In genomic region chr10:128502341-128502740, GRCm38 (mm10) we compare ENCODE assay signal across 10 mouse cellular contexts. TPM values are rescaled to one million over a fixed set of nuclear protein-coding genes. Genes with fewer than 3 reads are reported as not detected.
DNase-seq lines count a peak whose midpoint lies in the region; ATAC-seq and TF ChIP-seq lines count a peak whose summit lies in the region.
"Had no signal": no experiment of that assay in that cellular context is flagged by ENCODE, and none has a peak within 500 bp of the region (broad histone marks: within the 10 kb centered on the region; RNA-seq: fewer than 3 reads in every experiment).

No protein-coding gene starts in this region.

- no peak for DNase-seq in intestine, embryonic 14.5 days (ENCODE audit: low spot score)
- DNase-seq in NIH3T3 (ENCODE audit: low read depth) = peak; percentile 76
- peak; percentile 48 for DNase-seq in adrenal gland, postnatal 25 days
- no peak for DNase-seq in liver, postnatal 0 days
- no peak for DNase-seq in retina, embryonic 14.5 days (ENCODE audit: low spot score)
- DNase-seq in left cerebral cortex, adult 8-10 months (ENCODE audit: low spot score in 2 of 2) = no peak
- DNase-seq: lung, postnatal 4 days had no signal

- ATAC-seq in intestine, embryonic 14.5 days (replicated peaks; ENCODE audit: low FRiP score, low TSS enrichment, low read depth) = no peak
- ATAC-seq in intestine, embryonic 16.5 days = no peak
- ATAC-seq in liver, postnatal 0 days = no peak

- H3K36me3 ChIP-seq in intestine, embryonic 14.5 days (ENCODE audit: control insufficient read depth, insufficient read depth, low read length) = no peaks in the 10 kb centered on the region
- no peaks in the 10 kb centered on the region for H3K36me3 ChIP-seq in intestine, embryonic 16.5 days (ENCODE audit: control insufficient read depth, insufficient read depth, low read length)
- H3K36me3 ChIP-seq in liver, postnatal 0 days (replicated peaks; ENCODE audit: insufficient read depth, low read length) = no peaks in the 10 kb centered on the region
- H3K36me3 ChIP-seq: limb, embryonic 12.5 days had no signal

- WGBS in intestine, embryonic 14.5 days = 59% methylated on average over 5 of the region's 5 CpGs
- 47% methylated on average over 5 of the region's 5 CpGs for WGBS in intestine, embryonic 16.5 days
- 59% methylated on average over 5 of the region's 5 CpGs for WGBS in liver, postnatal 0 days (ENCODE audit: insufficient replicate concordance)

- H3K4me1 ChIP-seq in intestine, embryonic 14.5 days (replicated peaks; ENCODE audit: control insufficient read depth, insufficient read depth, low read length) = peaks cover 11% of the 10 kb centered on the region
- H3K4me1 ChIP-seq in intestine, embryonic 16.5 days (ENCODE audit: control insufficient read depth, insufficient read depth, low read length) = peaks cover 21% of the 10 kb centered on the region; the same call in 1 of the 2 replicates
- H3K4me1 ChIP-seq in liver, postnatal 0 days (ENCODE audit: insufficient read depth) = peaks cover 37% of the 10 kb centered on the region

- no peak for TF ChIP-seq CTCF in liver, postnatal 0 days (IDR thresholded peaks at IDR 0.05; ENCODE audit: low read depth)

- H3K27me3 ChIP-seq in intestine, embryonic 14.5 days (replicated peaks; ENCODE audit: control insufficient read depth, insufficient read depth, low read length) = no peaks in the 10 kb centered on the region
- no peaks in the 10 kb centered on the region for H3K27me3 ChIP-seq in intestine, embryonic 16.5 days (replicated peaks; ENCODE audit: control insufficient read depth, insufficient read depth, low read length)
- no peaks in the 10 kb centered on the region for H3K27me3 ChIP-seq in liver, postnatal 0 days (ENCODE audit: insufficient read depth, low read length)
- H3K27me3 ChIP-seq: limb, embryonic 12.5 days had no signal

- no peak overlapping the region for H3K4me3 ChIP-seq in intestine, embryonic 14.5 days (ENCODE audit: low read depth, low read length)
- H3K4me3 ChIP-seq in intestine, embryonic 16.5 days (ENCODE audit: low read length) = no peak overlapping the region
- H3K4me3 ChIP-seq in liver, postnatal 0 days (ENCODE audit: low read depth, low read length) = no peak overlapping the region
- H3K4me3 ChIP-seq: erythroblast, embryonic 14.5 days; limb, embryonic 12.5 days had no signal

- H3K27ac ChIP-seq in intestine, embryonic 14.5 days (ENCODE audit: low read depth) = peak overlapping the region; percentile 27; the same call in 1 of the 2 replicates
- no peak overlapping the region for H3K27ac ChIP-seq in intestine, embryonic 16.5 days (ENCODE audit: low read length)
- H3K27ac ChIP-seq in liver, postnatal 0 days (ENCODE audit: low read depth) = peak overlapping the region; percentile 69

- no peak overlapping the region for H3K9ac ChIP-seq in intestine, embryonic 14.5 days (ENCODE audit: low read length)
- H3K9ac ChIP-seq in intestine, embryonic 16.5 days (ENCODE audit: low read depth, low read length) = no peak overlapping the region
- H3K9ac ChIP-seq in liver, postnatal 0 days (replicated peaks) = no peak overlapping the region
- H3K9ac ChIP-seq: limb, embryonic 12.5 days had no signal

- no peaks in the 10 kb centered on the region for H3K9me3 ChIP-seq in intestine, embryonic 14.5 days (ENCODE audit: control insufficient read depth, low read length)
- H3K9me3 ChIP-seq in intestine, embryonic 16.5 days (ENCODE audit: control insufficient read depth, low read length) = no peaks in the 10 kb centered on the region
- H3K9me3 ChIP-seq in liver, postnatal 0 days (ENCODE audit: low read length) = no peaks in the 10 kb centered on the region
- H3K9me3 ChIP-seq: limb, embryonic 12.5 days had no signal

- no peak overlapping the region for H3K4me2 ChIP-seq in intestine, embryonic 14.5 days (ENCODE audit: low read length)
- H3K4me2 ChIP-seq in intestine, embryonic 16.5 days (ENCODE audit: low read depth, low read length) = no peak overlapping the region
- H3K4me2 ChIP-seq in liver, postnatal 0 days (ENCODE audit: low read depth, low read length) = no peak overlapping the region
- H3K4me2 ChIP-seq: limb, embryonic 12.5 days had no signal

- TF ChIP-seq EP300 in liver, postnatal 0 days (IDR thresholded peaks at IDR 0.05; ENCODE audit: low read depth) = no peak

RNA-seq across cellular contexts. Expression of gene Myl6b, which starts 3.9 kb away (rescaled TPM):
- 3.1 TPM in 2 replicates for polyA plus RNA-seq in intestine, embryonic 14.5 days (2014; fragmentation: Nextera tagmentation; extraction: Ambion mirVana)
- 2.8 TPM in 2 replicates for polyA plus RNA-seq in intestine, embryonic 16.5 days (2015; fragmentation: Nextera tagmentation; extraction: Ambion mirVana)
- total RNA-seq in adrenal gland, postnatal 25 days (2021) = 5.0 and 6.9 TPM in 2 replicates
- 1.5 and 1.7 TPM in 2 replicates for polyA plus RNA-seq in liver, postnatal 0 days (2015; fragmentation: Nextera tagmentation; extraction: Ambion mirVana)
- 10 to 100 TPM; 29.9 to 33.3 (median 32.4) TPM for total RNA-seq in left cerebral cortex, adult 8-10 months (2022)

RNA-seq across cellular contexts. Expression of gene Myl6, which starts 8.4 kb away (rescaled TPM):
- polyA plus RNA-seq in intestine, embryonic 14.5 days (2014; fragmentation: Nextera tagmentation; extraction: Ambion mirVana) = 1,777 and 1,828 TPM in 2 replicates
- 1,841 and 1,876 TPM in 2 replicates for polyA plus RNA-seq in intestine, embryonic 16.5 days (2015; fragmentation: Nextera tagmentation; extraction: Ambion mirVana)
- 791 and 820 TPM in 2 replicates for total RNA-seq in adrenal gland, postnatal 25 days (2021)
- 437 and 442 TPM in 2 replicates for polyA plus RNA-seq in liver, postnatal 0 days (2015; fragmentation: Nextera tagmentation; extraction: Ambion mirVana)
- total RNA-seq in left cerebral cortex, adult 8-10 months (2022) = 100 to 1,000 TPM; 555 to 620 (median 586) TPM

RNA-seq across cellular contexts. Expression of gene Esyt1, which starts 23.3 kb away (rescaled TPM):
- polyA plus RNA-seq in intestine, embryonic 14.5 days (2014; fragmentation: Nextera tagmentation; extraction: Ambion mirVana) = 27.3 and 28.0 TPM in 2 replicates
- 24.4 and 25.7 TPM in 2 replicates for polyA plus RNA-seq in intestine, embryonic 16.5 days (2015; fragmentation: Nextera tagmentation; extraction: Ambion mirVana)
- 18.1 and 22.9 TPM in 2 replicates for total RNA-seq in adrenal gland, postnatal 25 days (2021)
- polyA plus RNA-seq in liver, postnatal 0 days (2015; fragmentation: Nextera tagmentation; extraction: Ambion mirVana) = 6.6 and 7.6 TPM in 2 replicates
- 10 to 100 TPM; 11.9 to 13.7 (median 12.8) TPM for total RNA-seq in left cerebral cortex, adult 8-10 months (2022)

RNA-seq across cellular contexts. Expression of gene Smarcc2, which starts 43.3 kb away (rescaled TPM):
- polyA plus RNA-seq in intestine, embryonic 14.5 days (2014; fragmentation: Nextera tagmentation; extraction: Ambion mirVana) = 71.9 and 82.2 TPM in 2 replicates
- polyA plus RNA-seq in intestine, embryonic 16.5 days (2015; fragmentation: Nextera tagmentation; extraction: Ambion mirVana) = 46.6 and 51.1 TPM in 2 replicates
- total RNA-seq in adrenal gland, postnatal 25 days (2021) = 107 and 125 TPM in 2 replicates
- 13.4 and 14.7 TPM in 2 replicates for polyA plus RNA-seq in liver, postnatal 0 days (2015; fragmentation: Nextera tagmentation; extraction: Ambion mirVana)
- 100 to 1,000 TPM; 262 to 275 (median 268) TPM for total RNA-seq in left cerebral cortex, adult 8-10 months (2022)

RNA-seq across cellular contexts. Expression of gene Zc3h10, which starts 45.2 kb away (rescaled TPM):
- polyA plus RNA-seq in intestine, embryonic 14.5 days (2014; fragmentation: Nextera tagmentation; extraction: Ambion mirVana) = 11.3 TPM in 2 replicates
- polyA plus RNA-seq in intestine, embryonic 16.5 days (2015; fragmentation: Nextera tagmentation; extraction: Ambion mirVana) = 13.3 and 13.6 TPM in 2 replicates
- total RNA-seq in adrenal gland, postnatal 25 days (2021) = 9.1 and 13.6 TPM in 2 replicates
- polyA plus RNA-seq in liver, postnatal 0 days (2015; fragmentation: Nextera tagmentation; extraction: Ambion mirVana) = 5.0 and 5.4 TPM in 2 replicates
- 10 to 100 TPM; 11.7 to 16.1 (median 14.8) TPM for total RNA-seq in left cerebral cortex, adult 8-10 months (2022)

Comparison
In these comparisons a context has a peak if more than half of its experiments do, and no peak if none do; other contexts are left out.
1. DNase-seq: peak in NIH3T3 (single experiment) and adrenal gland, postnatal 25 days (single experiment); none in intestine, embryonic 14.5 days (single experiment), liver, postnatal 0 days (single experiment), retina, embryonic 14.5 days (single experiment) and left cerebral cortex, adult 8-10 months (0 of 2).